Mouse (Mus musculus) brain, embryonic 14.5 days (tissue): ENCODE measurements at regions not wholly inside any gene's neighbourhood (a gene's known extent, or its start where the extent isn't known, plus 50 kb on each side); places are given as distances from the start of the nearest gene placed in this dataset.

Experiments used
- CTCF ChIP-seq: fragments of 200-500 bp; IDR thresholded peaks from 2 replicates; pipeline ENCODE4 v1.5.1; 2012; ENCODE audit warnings: inconsistent platforms, mild to moderate bottlenecking, moderate library complexity, borderline replicate concordance; ENCODE audit not compliant: insufficient read depth, insufficient read length; ENCODE audit errors: extremely low read depth
- POLR2A ChIP-seq: fragments of 200-500 bp; IDR thresholded peaks from 2 replicates; pipeline ENCODE4 v1.6.1; 2012; ENCODE audit warnings: mild to moderate bottlenecking, inconsistent platforms, borderline replicate concordance; ENCODE audit not compliant: poor library complexity, insufficient read depth, insufficient read length, severe bottlenecking; ENCODE audit errors: extremely low read depth

GRCm38 (mm10) chr9:31608084-31608870, 144.0 kb upstream of the Tmem45b start:
- no peak for TF ChIP-seq CTCF
- no peak for TF ChIP-seq POLR2A
